Mouse (Mus musculus) lung, embryonic 15.5 days (tissue): ENCODE data around the gene Mafk. TPM values are rescaled to one million over a fixed set of nuclear protein-coding genes. Genes with fewer than 3 reads are reported as not detected.
"Not testable (repeated sequence)": the region's sequence is repeated elsewhere in the genome, so short reads cannot be mapped to it uniquely, and the experiment has no call there.

Experiments
- ATAC-seq: fragments of 200-750 bp; cut with Nextera tagmentation; 2 replicates; pipeline ENCODE4 v1.8.0; 2017; ENCODE audit warnings: moderate number of reproducible peaks, borderline replicate concordance; ENCODE audit not compliant: low FRiP score, low TSS enrichment; ENCODE audit errors: extremely low read depth
- H3K27ac ChIP-seq: fragments of 300-500 bp; sonication (generic); 2 replicates; pipeline ENCODE4 v1.5.1; 2015; ENCODE audit warnings: moderate library complexity, mild to moderate bottlenecking, inconsistent platforms
- H3K27me3 ChIP-seq: fragments of 300-500 bp; sonication (generic); 2 replicates; pipeline ENCODE4 v1.6.1; 2015; ENCODE audit warnings: inconsistent platforms
- H3K36me3 ChIP-seq: fragments of 300-500 bp; sonication (generic); 2 replicates; pipeline ENCODE4 v1.6.1; 2015; ENCODE audit warnings: inconsistent platforms
- H3K4me1 ChIP-seq: fragments of 300-500 bp; sonication (generic); 2 replicates; pipeline ENCODE4 v1.6.1; 2015; ENCODE audit warnings: inconsistent platforms
- H3K4me2 ChIP-seq: fragments of 300-500 bp; sonication (generic); 2 replicates; pipeline ENCODE4 v1.6.1; 2015; ENCODE audit warnings: inconsistent platforms, mild to moderate bottlenecking, moderate library complexity
- H3K4me3 ChIP-seq: fragments of 300-500 bp; sonication (generic); 2 replicates; pipeline ENCODE4 v1.5.1; 2015; ENCODE audit warnings: mild to moderate bottlenecking, inconsistent platforms
- H3K9ac ChIP-seq: fragments of 300-500 bp; sonication (generic); 2 replicates; pipeline ENCODE4 v1.6.1; 2015; ENCODE audit warnings: inconsistent platforms
- H3K9me3 ChIP-seq: fragments of 300-500 bp; sonication (generic); 2 replicates; pipeline ENCODE4 v1.6.1; 2016; ENCODE audit warnings: inconsistent platforms
- WGBS: fragments of 180-500 bp; shearing (Covaris S2); methylation state at CpG from one replicate; pipeline ENCODE4 v1.1.7; 2015; 5-methylcytosine and 5-hydroxymethylcytosine counted together
- polyA plus RNA-seq: library from polyadenylated mRNA; unstranded; fragments of >200 nt; fragmentation: Nextera tagmentation; extraction: Ambion mirVana; gene quantifications from 2 replicates; pipeline ENCODE4 v1.2.1, GENCODE M21; 2015

Mafk gene
- 14.1 and 15.3 TPM in 2 replicates for polyA plus RNA-seq

- WGBS: under 1% methylated on average over 92 of the region's 92 CpGs
Observed at GRCm38 (mm10) chr5:139791227-139792158, at the start of gene Mafk. Mafk (plus strand) TSS chr5:139791513.

GRCm38 (mm10) chr5:139742640-139743039 is 48.7 kb upstream of the Mafk start:
- not testable (repeated sequence) for H3K9ac ChIP-seq, H3K4me2 ChIP-seq, H3K9me3 ChIP-seq, H3K4me3 ChIP-seq, H3K27ac ChIP-seq, H3K4me1 ChIP-seq, H3K27me3 ChIP-seq, H3K36me3 ChIP-seq, ATAC-seq
- 18% methylated on average over 3 of the region's 3 CpGs for WGBS

More at GRCm38 (mm10) chr5:139791227-139792158, at the start of gene Mafk:
- Histone ChIP-seq H3K4me2 (peak within 1 kb of the TSS; percentile 96), H3K4me3 (peak within 1 kb of the TSS; percentile 92), H3K27me3 (no peaks in the 10 kb centered on the region), H3K9ac (peak within 1 kb of the TSS; percentile 73), H3K27ac (peak within 1 kb of the TSS; percentile 75), H3K9me3 (no peaks in the 10 kb centered on the region), H3K36me3 (no peaks in the 10 kb centered on the region), H3K4me1 (peaks cover 52% of the 10 kb centered on the region)
- peak; percentile 88 for ATAC-seq

- H3K4me2 ChIP-seq: no peak overlapping the region
- 2% methylated on average over 3 of the region's 3 CpGs for WGBS
- peak; percentile 40; the same call in 1 of the 2 replicates for ATAC-seq
- H3K4me1 ChIP-seq: peaks cover 3% of the 10 kb centered on the region; the same call in 1 of the 2 replicates
- no peak overlapping the region for H3K9ac ChIP-seq
- H3K27ac ChIP-seq: no peak overlapping the region
- no peak overlapping the region for H3K4me3 ChIP-seq
- no peaks in the 10 kb centered on the region for H3K36me3 ChIP-seq
- no peaks in the 10 kb centered on the region for H3K9me3 ChIP-seq
- H3K27me3 ChIP-seq: no peaks in the 10 kb centered on the region
Observed at GRCm38 (mm10) chr5:139745771-139746170, 45.5 kb upstream of the Mafk start.

- Histone ChIP-seq H3K4me1 (no peaks in the 10 kb centered on the region), H3K9ac (no peak overlapping the region), H3K9me3 (no peaks in the 10 kb centered on the region), H3K4me2 (no peak overlapping the region), H3K27ac (no peak overlapping the region), H3K36me3 (peaks cover 11% of the 10 kb centered on the region), H3K27me3 (no peaks in the 10 kb centered on the region), H3K4me3 (no peak overlapping the region)
- no peak for ATAC-seq
- 79% methylated on average over 16 of the region's 16 CpGs for WGBS
Observed at GRCm38 (mm10) chr5:139749413-139750125, 41.7 kb upstream of the Mafk start.

- no peaks in the 10 kb centered on the region for H3K4me1 ChIP-seq
- H3K27ac ChIP-seq: no peak overlapping the region
- no peaks in the 10 kb centered on the region for H3K27me3 ChIP-seq
- no peak for ATAC-seq
- no peak overlapping the region for H3K4me3 ChIP-seq
- H3K9ac ChIP-seq: no peak overlapping the region
- no peak overlapping the region for H3K4me2 ChIP-seq
- H3K36me3 ChIP-seq: peaks cover 18% of the 10 kb centered on the region
- no peaks in the 10 kb centered on the region for H3K9me3 ChIP-seq
Observed at GRCm38 (mm10) chr5:139750535-139750934, 40.8 kb upstream of the Mafk start.

- Histone ChIP-seq H3K4me1 (no peaks in the 10 kb centered on the region), H3K27me3 (no peaks in the 10 kb centered on the region), H3K9ac (no peak overlapping the region), H3K4me3 (no peak overlapping the region), H3K4me2 (no peak overlapping the region), H3K36me3 (peaks cover 55% of the 10 kb centered on the region), H3K9me3 (no peaks in the 10 kb centered on the region), H3K27ac (no peak overlapping the region)
- ATAC-seq: no peak
- WGBS: 22% methylated on average over 12 of the region's 12 CpGs
Observed at GRCm38 (mm10) chr5:139754753-139755152, 36.6 kb upstream of the Mafk start.

- peaks cover 69% of the 10 kb centered on the region for H3K36me3 ChIP-seq
- no peak overlapping the region for H3K9ac ChIP-seq
Observed at GRCm38 (mm10) chr5:139756135-139756534, 35.2 kb upstream of the Mafk start.

GRCm38 (mm10) chr5:139756586-139756985 is 34.7 kb upstream of the Mafk start:
- no peaks in the 10 kb centered on the region for H3K4me1 ChIP-seq
- no peak overlapping the region for H3K27ac ChIP-seq
- no peaks in the 10 kb centered on the region for H3K9me3 ChIP-seq
- H3K36me3 ChIP-seq: peaks cover 71% of the 10 kb centered on the region
- no peak overlapping the region for H3K4me3 ChIP-seq
- H3K4me2 ChIP-seq: no peak overlapping the region
- no peak overlapping the region for H3K9ac ChIP-seq
- 88% methylated on average over 2 of the region's 2 CpGs for WGBS
- no peaks in the 10 kb centered on the region for H3K27me3 ChIP-seq
- ATAC-seq: no peak

More at GRCm38 (mm10) chr5:139756135-139756534, 35.2 kb upstream of the Mafk start:
- ATAC-seq: no peak
- H3K9me3 ChIP-seq: no peaks in the 10 kb centered on the region
- H3K4me1 ChIP-seq: no peaks in the 10 kb centered on the region
- no peak overlapping the region for H3K4me3 ChIP-seq
- WGBS: 92% methylated on average over 12 of the region's 12 CpGs
- H3K27me3 ChIP-seq: no peaks in the 10 kb centered on the region
- no peak overlapping the region for H3K4me2 ChIP-seq
- H3K27ac ChIP-seq: no peak overlapping the region

- H3K4me1 ChIP-seq: no peaks in the 10 kb centered on the region
- no peak overlapping the region for H3K4me3 ChIP-seq
- H3K27ac ChIP-seq: no peak overlapping the region
- no peak for ATAC-seq
- H3K9ac ChIP-seq: no peak overlapping the region
- H3K27me3 ChIP-seq: no peaks in the 10 kb centered on the region
- H3K9me3 ChIP-seq: no peaks in the 10 kb centered on the region
- H3K4me2 ChIP-seq: no peak overlapping the region
- WGBS: 85% methylated on average over 16 of the region's 16 CpGs
- peaks cover 83% of the 10 kb centered on the region for H3K36me3 ChIP-seq
Observed at GRCm38 (mm10) chr5:139758096-139758495, 33.2 kb upstream of the Mafk start.

GRCm38 (mm10) chr5:139764296-139764695 is 27.0 kb upstream of the Mafk start:
- ATAC-seq: no peak
- Histone ChIP-seq H3K27me3 (no peaks in the 10 kb centered on the region), H3K4me3 (no peak overlapping the region), H3K4me2 (no peak overlapping the region), H3K4me1 (no peaks in the 10 kb centered on the region), H3K9ac (no peak overlapping the region), H3K27ac (no peak overlapping the region), H3K36me3 (peaks cover 90% of the 10 kb centered on the region), H3K9me3 (no peaks in the 10 kb centered on the region)
- WGBS: 70% methylated on average over 11 of the region's 11 CpGs

- 86% methylated on average over 8 of the region's 8 CpGs for WGBS
- ATAC-seq: no peak
Observed at GRCm38 (mm10) chr5:139768216-139768615, 23.1 kb upstream of the Mafk start.

More at GRCm38 (mm10) chr5:139768216-139768615, 23.1 kb upstream of the Mafk start:
- H3K4me1 ChIP-seq: no peaks in the 10 kb centered on the region
- H3K36me3 ChIP-seq: peaks cover 89% of the 10 kb centered on the region
- no peaks in the 10 kb centered on the region for H3K9me3 ChIP-seq
- no peaks in the 10 kb centered on the region for H3K27me3 ChIP-seq
- H3K4me3 ChIP-seq: no peak overlapping the region
- H3K9ac ChIP-seq: no peak overlapping the region
- H3K27ac ChIP-seq: no peak overlapping the region
- H3K4me2 ChIP-seq: no peak overlapping the region
